Mouse (Mus musculus): ENCODE measurements around the gene Ccdc105.

The Ccdc105 gene

DNA sequence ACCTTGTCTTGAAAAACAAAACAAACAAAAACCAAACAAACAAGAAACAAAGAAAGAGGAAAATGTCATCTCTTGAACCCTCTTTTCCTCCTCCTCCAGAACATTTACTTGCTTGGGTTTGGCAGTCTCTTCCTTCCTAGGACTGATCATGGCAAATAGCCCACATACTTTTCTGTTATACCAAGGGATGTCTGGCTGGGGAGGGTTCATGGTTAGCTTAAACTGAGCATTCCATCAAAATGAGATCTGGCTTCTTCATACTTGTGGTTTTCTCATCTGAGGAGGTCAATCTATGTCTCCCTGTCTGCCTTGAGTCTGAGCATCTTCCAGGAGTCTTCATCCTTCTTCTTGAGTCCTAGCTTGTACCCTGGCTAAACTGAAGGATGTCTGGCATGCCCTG lies 36.6 kb downstream of the Ccdc105 start:
- DNase-seq (ENCODE audit: low read depth, low spot score) = no peak

DNA sequence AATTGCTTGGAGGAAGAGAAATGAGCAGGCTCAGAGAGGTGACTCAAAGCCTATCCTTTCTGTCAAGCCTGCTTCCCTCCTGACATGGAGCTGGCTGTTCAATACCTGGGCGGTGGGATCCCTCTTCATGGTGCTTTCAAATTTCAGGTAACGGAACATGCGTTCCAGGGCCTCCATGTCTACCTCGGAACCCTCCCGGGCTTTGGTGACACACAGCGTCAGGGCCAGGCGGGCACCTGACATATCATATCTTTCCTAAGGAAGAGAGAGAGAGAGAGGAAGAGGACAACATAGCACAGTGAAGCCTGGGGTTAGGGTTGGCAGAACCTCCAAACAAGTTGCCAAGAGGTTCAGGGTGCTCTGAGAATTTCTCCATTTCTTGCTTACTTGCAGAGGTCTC lies 37.7 kb downstream of the Ccdc105 start:
- DNase-seq (ENCODE audit: low read depth, low spot score) = no peak

DNA sequence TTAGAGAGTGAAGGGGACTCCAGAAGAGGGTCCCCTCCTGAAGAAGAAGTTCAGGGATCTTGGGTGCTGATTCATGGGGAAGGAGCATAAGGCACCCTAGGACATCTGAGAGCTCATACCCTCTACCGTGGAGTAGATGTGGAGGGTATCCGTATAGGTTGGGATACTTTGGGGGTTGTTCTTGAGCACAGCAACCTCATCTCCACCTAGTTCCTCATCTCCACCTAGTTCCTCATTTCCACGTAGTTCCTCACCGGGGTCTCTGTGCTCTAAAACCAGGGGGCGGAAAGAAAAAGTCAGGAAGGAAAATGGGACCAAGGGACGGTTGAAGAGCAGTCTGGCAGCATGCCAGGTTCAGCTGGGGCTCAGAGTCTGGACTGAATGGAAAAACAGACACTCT lies 38.7 kb downstream of the Ccdc105 start:
- DNase-seq (ENCODE audit: low read depth, low spot score) = no peak

DNA sequence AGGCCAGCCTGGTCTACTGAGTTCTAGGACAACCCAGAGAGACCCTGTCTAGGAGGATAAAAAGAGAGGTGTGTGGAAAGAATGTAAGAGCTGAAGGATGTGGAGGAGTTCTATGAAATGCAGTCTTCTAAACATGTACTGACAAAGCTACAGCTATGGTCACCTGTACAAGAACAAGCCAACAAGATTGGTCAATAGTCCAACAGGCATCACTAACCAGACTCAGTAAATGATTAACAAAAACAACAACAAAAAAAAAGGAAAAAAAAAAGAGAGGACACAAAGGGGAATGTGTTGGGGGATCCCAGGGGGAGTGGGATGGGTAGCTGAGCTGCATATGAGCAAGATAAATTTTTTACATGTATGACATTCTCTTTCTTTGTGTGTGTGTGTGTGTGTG lies 42.2 kb downstream of the Ccdc105 start:
- DNase-seq (ENCODE audit: low read depth, low spot score) = no peak

DNA sequence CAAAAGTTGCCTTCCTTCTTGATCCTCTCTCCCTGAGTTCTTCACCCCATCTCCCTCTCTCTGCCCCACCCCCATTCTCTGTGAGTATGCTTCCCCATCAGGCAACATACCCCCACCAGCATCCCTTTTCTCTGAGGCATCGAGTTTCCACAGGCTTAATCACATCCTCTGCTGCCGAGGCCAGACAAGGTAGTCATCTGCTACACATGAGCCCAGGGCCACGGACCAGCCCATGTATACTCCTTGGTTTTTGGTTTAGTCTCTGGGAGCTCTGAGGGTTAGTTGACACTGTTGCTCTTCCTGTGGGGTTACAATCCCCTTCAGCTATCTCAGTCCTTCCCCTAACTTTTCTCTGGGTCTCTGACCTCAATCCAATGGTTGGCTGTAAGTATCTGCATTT lies 52.0 kb downstream of the Ccdc105 start:
- no peak for DNase-seq (ENCODE audit: low read depth, low spot score)

All from skeletal muscle tissue, adult 2 months (tissue).